Mouse (Mus musculus): ENCODE measurements around the gene Mb21d2. TPM values are rescaled to one million over a fixed set of nuclear protein-coding genes. Genes with fewer than 3 reads are reported as not detected.

The Mb21d2 gene
- total and polyA plus RNA-seq, 3 experiments, result not detected

DNA sequence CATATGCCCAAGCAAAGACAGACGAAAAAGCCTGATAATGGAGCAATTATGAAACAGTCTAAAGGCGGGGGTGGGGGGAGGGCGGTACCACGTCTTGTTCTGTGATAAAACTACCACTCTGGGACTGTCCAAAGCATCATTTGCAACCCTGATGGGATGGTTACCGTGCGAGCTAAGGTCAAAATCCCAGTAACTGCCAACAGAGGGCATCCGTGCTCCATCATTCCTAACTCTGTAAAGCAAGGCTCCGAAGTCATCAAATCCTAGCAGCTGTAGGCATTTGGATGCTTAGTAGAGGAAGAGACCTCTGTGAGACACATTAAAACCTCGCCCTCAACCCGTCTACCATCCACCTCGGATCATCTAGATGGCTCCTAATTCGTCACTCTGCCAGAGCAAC is 91.5 kb downstream of the Mb21d2 start:
- Histone ChIP-seq H3K4me1 (ENCODE audit: control insufficient read depth in 1 of 2, insufficient read depth in 2 of 2, low read length in 2 of 2) (no peaks in the 10 kb centered on the region), H3K9ac (ENCODE audit: control insufficient read depth, low read depth, low read length, poor library complexity, severe bottlenecking) (no peak overlapping the region), H3K27ac (ENCODE audit: control insufficient read depth, low read depth, low read length) (no peak overlapping the region), H3K27me3 (ENCODE audit: control insufficient read depth in 1 of 2, insufficient read depth in 2 of 2, low read length in 2 of 2) (no peaks in the 10 kb centered on the region), H3K36me3 (ENCODE audit: control insufficient read depth in 1 of 2, insufficient read depth in 2 of 2, low read length in 2 of 2) (no peaks in the 10 kb centered on the region), H3K4me3 (ENCODE audit: control insufficient read depth in 1 of 2, insufficient read depth in 1 of 2, low read depth in 2 of 2, low read length in 2 of 2) (no peak overlapping the region), H3K9me3 (replicated peaks; ENCODE audit: insufficient read depth, low read length) (no peaks in the 10 kb centered on the region), H3K79me2 (ENCODE audit: control insufficient read depth, insufficient read depth, low read length, poor library complexity) (no peaks in the 10 kb centered on the region)
- DNase-seq (ENCODE audit: low read depth, low spot score), result peak; percentile 2
- TF ChIP-seq BHLHE40 (IDR thresholded peaks at IDR 0.05; ENCODE audit: borderline replicate concordance, low read depth, low read length) (no peak), RAD21 (IDR thresholded peaks at IDR 0.05; ENCODE audit: low read depth, low read length) (peak; percentile 14), CTCF (IDR thresholded peaks at IDR 0.05 in 2 of 3, conservative IDR thresholded peaks at IDR 0.05 in 1 of 3; ENCODE audit: control insufficient read depth in 1 of 3, insufficient read depth in 1 of 3, low read depth in 2 of 3, low read length in 3 of 3, poor library complexity in 1 of 3, severe bottlenecking in 1 of 3) (peak in 2 of 3 experiments; percentile 12 to 29; a peak in 3 of 6 replicates), EP300 (IDR thresholded peaks at IDR 0.05; ENCODE audit: low read depth in 1 of 2, low read length in 2 of 2) (no peak), ETS1 (IDR thresholded peaks at IDR 0.05; ENCODE audit: low read depth, low read length) (no peak)

DNA sequence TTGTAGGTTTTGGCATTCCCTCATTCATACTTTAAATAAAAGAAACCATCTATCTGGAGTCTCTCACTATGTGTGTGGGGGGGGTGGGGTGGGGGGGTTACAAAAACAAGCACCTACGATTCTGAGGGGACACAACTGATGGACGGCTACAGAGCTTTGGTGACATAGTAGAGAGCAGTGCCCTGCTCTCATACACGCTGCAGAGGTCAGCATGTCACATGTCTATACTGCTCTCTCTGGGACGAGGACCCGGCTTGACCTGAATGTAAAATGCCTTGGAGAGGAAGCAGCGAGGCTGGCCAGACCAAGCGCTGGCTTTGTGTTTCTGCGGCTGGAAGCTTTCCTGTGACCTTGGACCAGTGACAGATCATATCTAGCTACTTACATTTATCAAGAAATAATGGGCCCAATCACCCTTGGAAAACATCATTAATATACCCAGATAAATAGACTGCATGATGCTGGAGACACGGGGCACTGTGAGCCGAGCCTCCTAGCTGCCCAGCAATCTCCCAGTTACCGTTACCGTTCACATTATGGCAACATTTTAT is 97.3 kb downstream of the Mb21d2 start:
- Histone ChIP-seq H3K9ac (ENCODE audit: control insufficient read depth, low read depth, low read length, poor library complexity, severe bottlenecking) (no peak overlapping the region), H3K9me3 (replicated peaks; ENCODE audit: insufficient read depth, low read length) (no peaks in the 10 kb centered on the region), H3K36me3 (ENCODE audit: control insufficient read depth in 1 of 2, insufficient read depth in 2 of 2, low read length in 2 of 2) (no peaks in the 10 kb centered on the region), H3K4me1 (ENCODE audit: control insufficient read depth in 1 of 2, insufficient read depth in 2 of 2, low read length in 2 of 2) (no peaks in the 10 kb centered on the region), H3K4me3 (ENCODE audit: control insufficient read depth in 1 of 2, insufficient read depth in 1 of 2, low read depth in 2 of 2, low read length in 2 of 2) (no peak overlapping the region), H3K79me2 (ENCODE audit: control insufficient read depth, insufficient read depth, low read length, poor library complexity) (no peaks in the 10 kb centered on the region), H3K27me3 (ENCODE audit: control insufficient read depth in 1 of 2, insufficient read depth in 2 of 2, low read length in 2 of 2) (no peaks in the 10 kb centered on the region), H3K27ac (ENCODE audit: control insufficient read depth, low read depth, low read length) (no peak overlapping the region)
- TF ChIP-seq CHD1 (IDR thresholded peaks at IDR 0.05; ENCODE audit: low read depth, low read length) (no peak), BHLHE40 (IDR thresholded peaks at IDR 0.05; ENCODE audit: borderline replicate concordance, low read depth, low read length) (no peak), USF1 (IDR thresholded peaks at IDR 0.05; ENCODE audit: low read depth, low read length) (no peak), EP300 (IDR thresholded peaks at IDR 0.05; ENCODE audit: low read depth in 1 of 2, low read length in 2 of 2) (no peak), JUND (IDR thresholded peaks at IDR 0.05; ENCODE audit: low read depth, low read length) (no peak), ZKSCAN1 (IDR thresholded peaks at IDR 0.05; ENCODE audit: low read depth, low read length) (no peak)
- DNase-seq (ENCODE audit: low read depth, low spot score), result no peak

DNA sequence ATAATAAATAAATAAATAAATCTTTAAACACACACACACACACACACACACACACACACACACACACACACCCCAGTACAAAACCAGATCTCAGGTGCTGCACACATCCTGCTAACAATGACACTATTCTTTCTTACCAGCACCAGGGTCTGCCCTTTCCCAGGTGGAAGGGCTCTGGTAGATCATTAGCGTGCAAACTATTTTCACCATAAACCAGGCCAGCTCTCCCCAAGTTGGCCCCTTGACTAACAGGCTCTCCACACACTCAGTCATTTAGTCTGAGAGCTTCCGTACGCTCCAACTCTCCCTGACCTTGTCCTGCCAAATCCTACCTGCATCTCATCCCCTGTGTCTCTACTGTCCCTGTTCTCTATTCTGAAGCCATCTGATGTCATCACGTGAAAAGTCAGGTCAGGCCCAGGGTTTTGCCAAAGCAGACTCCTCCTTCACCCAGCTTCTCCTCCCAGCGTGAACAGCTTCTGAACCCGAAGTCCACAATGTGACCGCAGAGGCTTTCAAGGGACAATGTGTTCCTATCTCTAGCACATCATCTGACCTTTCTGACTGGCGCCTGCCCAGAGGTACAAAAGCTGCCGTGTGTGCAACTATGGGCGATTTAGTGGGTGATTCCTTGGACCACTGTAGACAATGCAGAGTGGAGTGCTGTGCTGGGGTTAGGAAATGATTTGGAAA is 100.1 kb downstream of the Mb21d2 start:
- no peak overlapping the region for H3K27ac ChIP-seq (ENCODE audit: control insufficient read depth, low read depth, low read length)
- H3K4me3 ChIP-seq (ENCODE audit: control insufficient read depth in 1 of 2, insufficient read depth in 1 of 2, low read depth in 2 of 2, low read length in 2 of 2), result no peak overlapping the region
- no peak overlapping the region for H3K9ac ChIP-seq (ENCODE audit: control insufficient read depth, low read depth, low read length, poor library complexity, severe bottlenecking)
- TF ChIP-seq BHLHE40 (IDR thresholded peaks at IDR 0.05; ENCODE audit: borderline replicate concordance, low read depth, low read length), result no peak
- TF ChIP-seq USF2 (IDR thresholded peaks at IDR 0.05; ENCODE audit: borderline replicate concordance in 1 of 2, insufficient read depth in 1 of 2, low read depth in 1 of 2, low read length in 2 of 2), result no peak
- TF ChIP-seq MAZ (IDR thresholded peaks at IDR 0.05; ENCODE audit: low read depth, low read length), result no peak
- no peak for TF ChIP-seq TAL1 (IDR thresholded peaks at IDR 0.05; ENCODE audit: low read length)
- no peak for TF ChIP-seq ZNF384 (IDR thresholded peaks at IDR 0.05; ENCODE audit: low read depth, low read length)
- no peak for TF ChIP-seq GABPA (IDR thresholded peaks at IDR 0.05; ENCODE audit: low read depth, low read length)
- no peak for TF ChIP-seq RAD21 (IDR thresholded peaks at IDR 0.05; ENCODE audit: low read depth, low read length)
- no peak for DNase-seq (ENCODE audit: low read depth, low spot score)
- no peaks in the 10 kb centered on the region for H3K4me1 ChIP-seq (ENCODE audit: control insufficient read depth in 1 of 2, insufficient read depth in 2 of 2, low read length in 2 of 2)
- no peaks in the 10 kb centered on the region for H3K9me3 ChIP-seq (replicated peaks; ENCODE audit: insufficient read depth, low read length)
- no peaks in the 10 kb centered on the region for H3K79me2 ChIP-seq (ENCODE audit: control insufficient read depth, insufficient read depth, low read length, poor library complexity)
- H3K36me3 ChIP-seq (ENCODE audit: control insufficient read depth in 1 of 2, insufficient read depth in 2 of 2, low read length in 2 of 2), result no peaks in the 10 kb centered on the region
- no peaks in the 10 kb centered on the region for H3K27me3 ChIP-seq (ENCODE audit: control insufficient read depth in 1 of 2, insufficient read depth in 2 of 2, low read length in 2 of 2)
